Mouse (Mus musculus) layer of hippocampus, adult 8-10 months (tissue): ENCODE data around the gene Ccdc155. TPM values are rescaled to one million over a fixed set of nuclear protein-coding genes. Genes with fewer than 3 reads are reported as not detected.
"Not testable (repeated sequence)": the region's sequence is repeated elsewhere in the genome, so short reads cannot be mapped to it uniquely, and the experiment has no call there.

ENCODE experiments used
- DNase-seq, 2 experiments: peaks; one replicate each; pipeline ENCODE4 v3.0.0; 2022; ENCODE audit warnings: low spot score in 2 of 2
- total RNA-seq, 4 experiments: library from RNA; stranded (reverse); gene quantifications; 2 replicates each; pipeline ENCODE4 v1.2.4; 2022

The Ccdc155 gene
- total RNA-seq, 4 experiments from 2014 or later, result 2.5 to 4.8 (median 3.6) TPM

DNA sequence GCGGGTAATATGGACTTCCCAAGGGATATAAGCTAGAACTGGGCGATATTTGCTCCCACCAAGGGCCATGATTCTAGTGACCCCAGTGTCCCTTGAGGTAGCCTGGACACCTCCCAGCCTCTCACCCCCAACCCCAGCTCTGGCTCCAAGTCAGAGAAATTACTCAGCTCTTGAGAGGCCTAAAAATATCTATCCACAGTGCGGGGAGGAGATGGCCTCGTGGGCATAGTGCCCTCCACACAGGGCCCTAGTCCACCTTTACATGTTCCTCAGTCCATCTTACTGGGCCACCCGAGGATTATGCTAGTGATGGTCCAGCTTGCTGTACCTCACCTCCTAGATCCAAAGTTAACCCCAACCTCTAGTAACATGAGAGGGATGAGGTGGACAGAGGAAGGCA, 39.9 kb downstream of the Ccdc155 start:
- no peak for DNase-seq

DNA sequence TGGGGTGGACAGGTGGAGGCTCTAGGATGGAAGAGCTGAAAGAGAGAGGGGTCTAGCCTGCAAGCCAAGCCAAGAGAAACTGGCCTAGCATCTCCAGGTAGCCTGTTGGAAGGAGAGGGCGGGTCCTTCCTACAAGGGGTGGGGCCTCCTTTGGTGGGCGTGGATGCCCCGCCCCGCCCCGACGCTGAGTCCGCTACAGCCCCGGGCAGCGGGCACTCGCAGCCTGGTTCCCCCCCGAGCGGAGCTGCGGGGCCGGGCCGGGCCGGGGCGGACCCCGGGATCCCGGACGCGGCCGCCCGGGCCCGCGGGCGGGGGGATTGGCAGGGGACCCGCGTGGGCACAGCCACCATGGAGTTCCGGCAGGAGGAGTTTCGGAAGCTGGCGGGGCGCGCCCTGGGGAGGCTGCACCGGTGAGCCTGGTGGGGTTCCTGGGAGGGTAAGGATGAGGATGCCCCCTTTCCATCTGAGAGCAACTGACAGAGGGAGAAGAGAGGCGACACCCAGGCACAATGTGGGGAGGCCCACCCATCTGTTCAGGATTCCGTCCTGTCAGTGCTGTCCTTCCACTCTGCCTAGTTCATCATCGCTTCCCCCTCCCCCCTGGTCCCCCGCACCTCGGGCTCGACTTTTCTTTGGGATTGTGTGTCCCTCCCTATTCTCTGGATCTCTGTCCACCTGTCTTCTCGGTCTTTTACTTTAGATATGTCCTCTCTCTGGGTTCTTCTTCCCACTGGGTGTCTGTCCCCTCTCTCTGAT, 40.8 kb downstream of the Ccdc155 start, which contains the start of gene Slc17a7:
Gene Slc17a7, plus strand, starts transcription at position 215 of the 756 bp plus-strand sequence.
- DNase-seq, result no peak

DNA sequence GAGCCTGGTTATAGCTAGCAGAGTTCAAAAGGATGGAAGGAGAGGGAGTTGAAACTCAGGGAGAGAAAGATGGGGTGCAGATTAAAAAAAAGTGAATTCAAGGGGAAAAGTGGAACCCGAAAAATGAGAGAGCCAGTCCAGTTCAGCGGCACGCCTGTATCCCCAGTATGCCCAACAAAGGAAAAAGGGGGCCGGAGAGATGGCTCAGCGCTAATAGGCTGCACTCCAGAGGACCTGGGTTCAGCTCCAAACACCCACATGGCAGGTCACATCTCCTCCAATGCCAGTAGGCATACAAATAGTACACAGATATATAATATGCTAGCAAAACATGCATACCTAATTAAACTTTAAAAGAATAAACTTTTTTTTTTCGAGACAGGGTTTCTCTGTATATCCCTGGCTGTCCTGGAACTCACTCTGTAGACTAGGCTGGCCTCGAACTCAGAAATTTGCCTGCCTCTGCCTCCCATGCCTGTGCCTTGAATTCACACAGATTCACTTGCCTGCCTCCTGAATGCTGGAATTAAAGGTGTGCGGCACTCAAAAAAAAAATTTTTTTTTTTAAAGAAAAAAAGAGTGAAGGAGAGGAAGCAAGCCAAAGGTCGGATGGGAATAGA, 41.6 kb downstream of the Ccdc155 start:
- DNase-seq, result no peak

DNA sequence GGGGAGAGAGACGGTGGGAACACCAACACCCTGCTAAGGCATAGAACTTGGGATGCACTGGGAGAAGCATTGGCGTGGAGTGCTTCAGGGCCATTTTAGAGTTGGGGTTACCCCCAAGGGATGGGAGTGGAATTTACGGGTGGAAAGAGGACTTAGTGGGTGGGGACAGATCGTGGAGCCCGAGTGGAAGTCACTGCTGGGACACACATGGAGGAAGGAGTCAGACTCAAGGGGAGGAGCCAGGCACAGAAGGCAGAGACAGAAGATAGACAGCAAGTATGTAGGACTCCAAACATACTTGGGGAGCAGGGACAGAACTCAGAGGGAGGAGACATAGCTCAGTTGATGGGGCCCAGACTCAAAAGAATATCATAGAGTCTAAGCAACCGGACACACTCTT, 42.1 kb downstream of the Ccdc155 start:
- no peak for DNase-seq

DNA sequence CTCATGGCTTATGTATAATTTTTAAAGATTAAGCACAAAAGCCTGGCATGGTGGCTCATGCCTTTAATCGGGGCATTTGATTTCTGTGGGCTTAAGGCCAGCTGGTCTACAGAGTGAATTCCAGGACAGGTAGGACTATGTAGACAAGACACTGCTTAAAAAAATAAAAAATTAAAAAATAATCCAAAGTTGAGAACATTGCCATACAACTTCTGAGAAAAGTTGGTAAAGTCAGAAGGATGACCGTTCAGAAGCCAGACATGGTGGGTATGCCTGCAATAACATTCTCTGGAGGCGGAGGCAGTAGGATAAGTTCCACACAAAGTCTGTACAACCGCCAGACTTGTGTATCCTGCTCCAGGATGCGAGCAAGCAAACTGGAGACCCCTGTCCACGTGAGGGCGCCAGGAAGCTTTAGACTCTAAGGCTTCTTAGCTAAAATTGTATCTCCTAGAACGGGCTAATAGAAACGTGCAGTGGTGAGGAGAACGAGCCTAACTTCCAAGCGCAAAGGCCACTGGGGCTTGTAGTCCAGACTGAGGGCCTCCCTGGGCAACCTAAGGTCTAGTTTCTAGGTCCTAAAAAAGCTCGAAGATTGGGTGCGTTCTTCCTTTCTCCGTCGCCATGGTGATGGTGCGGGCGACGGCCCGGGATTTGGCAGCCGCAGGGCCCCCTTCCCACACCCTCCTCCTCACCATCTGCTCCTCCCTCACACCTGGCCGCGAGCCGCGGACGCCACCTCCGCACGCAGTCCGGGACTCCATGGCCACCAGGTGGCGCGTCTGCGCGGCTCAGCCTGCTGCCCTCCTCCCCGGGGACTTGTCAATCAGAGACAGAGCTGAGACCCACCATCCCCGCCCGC, 42.8 kb downstream of the Ccdc155 start:
- peak; percentile 91 to 94 for DNase-seq

DNA sequence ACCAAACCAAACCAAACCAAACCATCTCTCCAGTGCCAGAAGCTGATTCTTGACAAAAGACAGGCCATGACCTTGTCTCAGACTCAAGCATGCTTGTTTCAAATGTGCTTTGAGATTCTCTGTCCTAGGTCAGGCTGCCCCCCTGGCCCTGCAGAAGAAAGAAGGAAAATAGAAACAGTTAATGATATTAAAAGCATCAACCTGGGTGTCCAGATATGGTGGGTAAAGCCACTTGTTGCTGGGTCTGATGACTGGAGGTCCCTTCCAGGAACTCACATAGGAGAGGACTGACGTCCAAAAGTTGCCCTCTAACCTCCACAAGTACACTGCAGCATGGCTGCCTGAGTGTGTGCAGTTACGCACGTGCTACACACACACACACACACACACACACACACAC, 43.8 kb downstream of the Ccdc155 start:
- DNase-seq, result no peak

DNA sequence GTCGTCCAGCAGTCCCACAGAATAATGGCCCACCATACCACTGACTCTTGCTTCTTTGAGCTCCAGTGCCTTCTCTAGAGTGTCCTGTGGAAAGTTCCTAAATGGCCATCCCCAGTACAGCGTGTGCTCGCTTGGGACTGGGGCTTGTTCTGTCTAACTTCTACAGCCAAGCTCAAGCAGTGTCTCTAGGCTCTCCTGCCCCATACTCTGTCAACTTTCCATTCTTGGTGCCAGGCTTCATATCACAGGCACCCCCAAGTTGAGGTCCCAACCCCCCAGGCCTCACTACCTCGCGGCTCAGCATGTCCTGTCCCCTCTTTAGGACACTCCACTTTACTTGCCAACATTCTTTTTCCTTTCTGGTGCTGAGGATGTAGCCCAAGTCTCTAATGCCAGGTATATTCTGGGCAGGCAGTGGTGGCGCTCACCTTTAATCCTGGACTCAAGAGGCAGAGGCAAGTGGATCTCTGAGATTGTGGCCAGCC, 44.3 kb downstream of the Ccdc155 start:
- no peak for DNase-seq

DNA sequence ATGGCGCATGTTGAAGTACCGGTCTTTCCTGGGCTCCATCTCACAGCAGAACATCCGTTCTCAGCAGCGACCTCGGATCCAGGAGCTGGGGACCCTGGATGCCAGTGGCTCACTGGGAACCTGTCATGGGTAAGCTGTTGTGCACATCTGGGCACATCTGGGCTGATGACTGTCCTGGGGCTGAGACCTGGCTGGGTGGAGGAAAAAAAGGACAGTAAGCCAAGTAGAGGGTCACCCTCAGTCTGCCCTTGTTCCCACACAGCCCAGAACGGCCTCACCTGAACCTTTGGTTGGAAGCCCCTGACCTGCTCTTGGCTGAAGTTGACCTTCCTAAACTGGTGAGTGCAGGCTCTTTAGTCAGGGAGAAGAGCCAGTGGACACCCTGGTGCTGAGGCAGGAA, 45.7 kb downstream of the Ccdc155 start:
- no peak for DNase-seq

DNA sequence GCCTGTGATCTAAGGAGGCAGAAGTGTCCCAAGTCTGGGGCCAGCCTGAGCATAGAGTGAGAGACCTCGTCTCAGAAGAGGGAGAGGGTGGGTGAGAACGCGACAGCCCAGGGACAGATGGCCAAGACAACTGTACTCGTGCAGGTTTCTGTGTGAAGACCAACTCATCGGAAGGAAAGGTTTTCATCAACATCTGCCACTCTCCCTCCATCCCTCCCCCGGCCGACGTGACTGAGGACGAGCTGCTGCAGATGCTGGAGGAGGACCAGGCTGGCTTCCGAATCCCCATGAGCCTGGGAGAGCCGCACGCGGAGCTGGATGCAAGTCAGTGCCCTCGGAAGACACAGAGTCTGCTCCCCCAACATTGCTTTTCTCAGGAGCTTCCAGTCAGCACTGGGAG, 47.2 kb downstream of the Ccdc155 start:
- DNase-seq, result no peak

DNA sequence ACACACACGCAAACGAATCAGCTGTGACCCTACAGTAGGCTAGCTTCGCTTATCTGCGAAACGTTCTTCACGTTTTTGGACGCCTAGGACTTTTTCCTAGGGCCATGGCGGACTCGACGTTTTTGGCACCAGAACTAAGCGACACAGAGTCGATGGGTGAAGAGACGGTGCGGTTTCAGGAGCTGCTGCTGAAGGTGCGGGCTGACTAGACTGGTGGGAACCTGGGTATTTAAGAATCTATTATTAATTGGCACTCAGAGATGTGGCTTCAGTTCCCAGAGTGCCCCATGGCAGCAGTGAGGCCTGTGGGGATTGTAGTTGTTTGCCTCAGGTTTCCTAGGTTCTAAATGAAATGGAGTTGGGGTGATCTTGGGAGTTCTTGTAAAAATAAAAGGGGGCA, 48.5 kb downstream of the Ccdc155 start:
- no peak for DNase-seq

DNA sequence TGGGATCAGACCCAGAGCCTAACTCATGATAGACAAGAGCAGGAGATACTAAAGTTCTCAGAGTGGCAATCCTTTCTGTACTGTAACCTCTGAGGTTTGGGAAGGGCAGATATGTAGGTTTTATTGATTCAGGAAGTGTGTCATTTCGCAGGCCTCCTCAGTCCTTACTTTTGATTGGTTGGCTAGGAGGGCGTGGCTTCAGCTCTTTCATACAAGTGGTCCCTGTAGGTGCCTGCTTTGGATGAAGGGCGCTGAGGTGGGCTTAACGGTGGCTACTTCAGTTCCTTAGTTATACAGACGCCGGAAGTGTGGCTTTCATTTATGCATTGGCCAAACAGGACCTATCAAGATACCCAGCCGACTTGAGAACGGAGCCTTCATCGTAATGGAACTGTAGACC, 49.1 kb downstream of the Ccdc155 start:
- DNase-seq, result no peak

DNA sequence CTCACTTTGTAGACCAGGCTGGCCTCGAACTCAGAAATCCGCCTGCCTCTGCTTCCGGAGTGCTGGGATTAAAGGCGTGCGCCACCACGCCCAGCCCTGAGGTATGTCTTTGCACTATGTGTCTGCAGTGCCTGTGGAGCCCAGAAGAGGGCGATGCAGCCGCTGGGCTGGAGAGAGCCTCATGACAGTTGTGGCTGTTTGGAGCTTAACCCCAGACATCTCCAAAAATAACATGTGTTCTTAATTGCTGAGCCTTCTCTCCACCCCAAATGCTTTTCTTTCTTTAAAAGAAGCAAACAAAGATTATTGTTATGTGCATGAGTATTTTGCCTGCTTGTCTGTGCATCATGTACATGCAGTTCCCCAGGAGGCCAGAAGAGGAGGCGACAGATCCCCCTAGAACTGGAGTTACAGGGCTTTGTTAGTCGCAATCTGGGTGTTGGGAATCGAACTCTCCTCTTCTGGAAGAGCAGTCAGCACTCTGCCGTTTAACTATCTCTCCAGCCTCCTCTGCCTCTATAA, 49.6 kb downstream of the Ccdc155 start:
- DNase-seq, result no peak

DNA sequence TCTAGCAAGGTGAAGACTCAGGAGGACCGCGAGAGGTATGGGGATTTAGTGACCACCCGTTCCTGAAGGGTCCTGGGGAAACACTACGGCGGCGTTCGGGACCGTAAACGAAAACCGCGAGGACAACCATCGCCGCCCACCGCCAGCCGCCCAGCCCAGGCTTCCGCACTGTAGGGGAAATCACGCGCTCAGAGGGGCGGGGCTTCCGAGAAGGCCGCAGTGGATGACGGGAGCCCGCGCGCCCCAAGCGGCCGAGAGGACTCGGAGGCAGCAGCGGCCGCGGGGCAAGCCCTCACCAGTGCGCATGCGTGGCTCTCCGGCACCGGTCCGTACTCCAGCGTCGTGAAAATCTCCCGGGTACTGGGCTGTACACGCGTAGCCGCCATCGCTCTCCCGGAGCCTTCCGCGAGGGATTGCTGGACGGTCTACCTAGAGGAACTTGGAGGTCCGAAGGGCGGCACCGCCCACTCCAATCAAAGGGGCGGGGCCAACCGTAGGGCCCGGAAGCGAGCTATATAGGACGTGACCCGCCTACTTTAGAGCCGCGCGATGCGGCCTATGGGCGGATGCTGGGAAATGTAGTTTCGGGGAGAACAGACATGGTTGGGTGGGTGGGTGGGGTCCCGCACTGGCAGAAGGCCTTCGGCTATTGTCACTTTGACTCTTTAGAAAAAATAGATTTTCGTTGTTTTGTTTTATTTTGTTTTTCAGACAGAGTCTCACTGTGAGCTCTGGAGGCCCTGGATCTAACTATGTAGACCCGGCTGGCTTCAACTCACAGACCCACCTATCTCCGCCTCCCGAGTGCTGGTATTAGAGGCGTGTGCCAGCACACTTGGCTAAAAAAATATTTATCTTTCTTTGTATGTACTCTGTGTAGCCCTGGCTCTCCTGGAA, 50.3 kb downstream of the Ccdc155 start, which contains the start of the genes Pih1d1 and Aldh16a1:
Gene Pih1d1, plus strand, starts transcription at position 208 of the 897 bp plus-strand sequence.
Gene Aldh16a1, minus strand, starts transcription at position 489 of the 897 bp plus-strand sequence.
- DNase-seq, result peak; percentile 93 to 98

DNA sequence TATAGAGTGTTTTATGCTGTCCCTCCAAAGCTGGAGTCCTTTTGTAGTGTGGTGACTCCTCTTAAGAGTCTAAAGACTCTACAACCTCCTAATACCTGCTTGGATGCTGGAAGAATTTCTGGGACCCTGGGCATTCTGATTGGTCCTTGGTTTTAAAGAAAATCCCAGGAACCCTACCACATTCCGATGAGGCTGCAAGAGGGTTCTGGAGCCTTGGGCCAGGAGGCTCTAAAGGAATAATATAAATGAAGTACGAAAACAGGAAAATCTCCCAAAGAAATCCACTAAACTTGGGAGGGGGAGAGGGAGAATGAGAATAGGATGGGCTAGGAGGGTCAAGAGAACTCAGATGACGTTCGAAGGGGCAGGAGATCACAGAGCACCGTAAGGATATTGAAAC, 51.1 kb downstream of the Ccdc155 start:
- DNase-seq, result no peak

DNA sequence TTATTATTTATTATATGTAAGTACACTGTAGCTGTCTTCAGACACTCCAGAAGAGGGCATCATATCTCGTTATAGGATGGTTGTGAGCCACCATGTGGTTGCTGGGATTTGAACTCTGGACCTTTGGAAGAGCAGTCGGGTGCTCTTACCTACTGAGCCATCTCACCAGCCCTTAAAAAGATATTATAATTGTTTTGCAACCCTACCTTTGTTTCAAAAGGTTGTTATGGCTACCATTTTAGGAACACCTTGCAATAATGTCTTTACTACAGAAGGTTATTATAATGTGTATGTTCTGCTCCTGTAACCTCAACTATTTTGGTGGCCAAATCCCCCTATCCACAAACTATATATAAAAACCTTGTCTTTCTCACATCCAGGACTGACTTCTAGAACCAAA, 51.6 kb downstream of the Ccdc155 start:
- not testable (repeated sequence) for DNase-seq

DNA sequence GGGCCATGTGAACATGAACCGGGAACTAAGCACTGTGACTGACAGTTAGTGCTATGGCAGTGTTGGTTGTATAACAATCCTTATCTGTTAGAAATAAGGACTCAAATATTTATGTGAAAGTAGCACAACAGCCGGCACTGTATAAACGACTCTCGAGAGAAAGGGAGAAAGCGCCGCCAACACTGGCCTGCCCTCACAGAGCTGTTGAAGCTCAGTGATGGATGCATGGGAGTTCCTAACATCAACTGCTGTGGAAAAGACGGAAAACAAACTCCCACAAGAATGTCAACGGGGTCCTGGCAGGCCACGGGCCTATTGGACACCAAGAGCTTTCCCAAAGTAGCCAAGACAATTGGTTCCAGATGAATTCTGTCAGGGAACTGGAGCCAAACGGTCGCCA, 53.4 kb downstream of the Ccdc155 start:
- DNase-seq, result no peak

DNA sequence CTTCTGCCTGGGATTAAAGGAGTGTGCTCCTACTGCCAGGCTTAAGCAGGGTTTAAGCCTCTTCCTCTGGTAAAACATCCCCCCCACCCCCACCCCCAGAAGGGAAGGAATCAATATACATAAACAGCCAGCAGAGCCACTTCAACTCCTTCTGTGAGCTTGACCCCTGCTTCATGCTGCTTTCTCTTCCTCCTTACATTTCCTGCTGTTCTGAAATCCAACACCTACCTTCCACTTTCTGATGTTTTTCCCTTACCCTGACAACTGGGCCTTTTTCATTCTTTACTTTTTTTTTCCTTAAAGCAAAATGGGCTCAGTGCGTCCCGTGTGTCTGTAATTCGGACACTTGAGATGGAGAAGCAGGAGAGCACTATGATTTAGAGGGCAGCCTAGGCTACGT, 54.4 kb downstream of the Ccdc155 start:
- no peak for DNase-seq

DNA sequence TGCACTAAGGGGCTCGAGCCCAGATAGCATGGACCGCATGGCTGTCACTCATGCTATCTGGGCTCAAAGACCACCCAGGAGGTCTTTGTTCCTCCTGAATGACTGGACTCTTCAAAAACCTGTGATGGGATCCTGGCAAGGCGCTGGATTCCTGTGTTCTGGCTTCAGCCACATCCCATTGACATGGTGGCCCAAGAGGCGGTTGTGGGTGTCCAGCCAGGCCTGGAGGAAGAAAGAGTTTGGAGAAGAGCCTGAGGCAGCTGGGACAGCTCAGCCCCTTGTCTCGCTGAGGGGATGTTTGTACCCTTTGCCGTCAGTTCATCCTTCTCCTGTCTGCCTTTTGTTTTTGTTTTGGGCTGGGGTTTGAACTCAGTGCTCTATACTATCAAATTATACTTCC, 55.1 kb downstream of the Ccdc155 start:
- DNase-seq, result no peak

DNA sequence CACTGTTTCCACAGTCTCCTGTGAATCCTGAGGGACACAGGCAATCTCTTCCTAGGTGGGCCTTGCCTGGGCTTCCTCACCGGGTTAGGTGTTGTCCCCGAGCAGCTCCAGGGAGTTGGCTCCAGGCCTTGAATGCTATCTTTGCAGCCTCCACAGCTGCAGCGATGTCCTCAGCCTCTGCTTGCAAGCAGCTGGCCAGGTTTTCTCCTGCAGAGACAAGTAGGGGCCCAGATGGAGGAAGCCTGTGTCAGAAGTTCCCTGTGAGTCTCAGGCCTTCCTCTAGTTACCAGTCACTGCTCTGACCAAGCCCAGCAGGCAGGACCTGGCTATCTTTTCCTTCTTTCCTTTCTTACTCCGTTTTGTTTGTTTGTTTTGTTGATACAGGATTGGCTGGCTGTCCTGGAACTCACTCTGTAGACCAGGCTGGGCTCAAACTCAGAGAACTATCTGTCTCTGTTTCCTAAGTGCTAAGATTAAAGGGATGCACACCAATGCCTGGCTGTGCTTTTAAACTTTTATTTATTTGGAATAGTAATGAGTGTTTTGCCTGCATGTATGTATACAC, 56.1 kb downstream of the Ccdc155 start:
- DNase-seq, result no peak

DNA sequence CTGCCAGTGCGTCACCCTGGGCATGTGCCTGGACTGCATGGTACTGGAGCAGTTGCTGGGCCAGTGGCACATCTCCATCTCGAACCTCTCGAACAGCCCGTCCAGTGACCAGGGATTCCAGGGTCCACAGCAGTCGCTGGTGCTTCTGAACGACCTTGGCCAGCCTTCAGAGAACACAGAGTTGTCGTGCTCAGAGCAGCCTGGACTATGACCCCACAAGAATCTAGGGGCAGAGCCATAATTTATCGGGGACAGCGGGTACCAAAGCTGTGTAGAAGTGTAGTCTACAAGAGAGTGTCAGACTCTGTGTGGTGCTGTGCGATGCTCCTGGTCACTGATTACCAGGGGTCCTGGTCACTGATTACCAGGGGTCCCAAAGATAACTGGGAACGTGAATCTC, 56.8 kb downstream of the Ccdc155 start:
- DNase-seq, result no peak
